Mouse (Mus musculus): ENCODE data around the gene Reep3. TPM values are rescaled to one million over a fixed set of nuclear protein-coding genes. Genes with fewer than 3 reads are reported as not detected.
"Not testable (repeated sequence)": the region's sequence is repeated elsewhere in the genome, so short reads cannot be mapped to it uniquely, and the experiment has no call there.

Reep3 gene
- 10 to 100 TPM; 44.7 to 46.3 TPM for total RNA-seq (2021)
- long read RNA-seq, experiment 1, full-length matches to known transcripts, result 27 of 34 reads
- long read RNA-seq, experiment 1, partial matches to known transcripts, result 3 of 34 reads
- long read RNA-seq, experiment 1, other reads (novel, unspliced or antisense), result 4 of 34 reads
- long read RNA-seq, experiment 2, full-length matches to known transcripts, result 7 of 9 reads
- long read RNA-seq, experiment 2, partial matches to known transcripts, result 0 of 9 reads
- long read RNA-seq, experiment 2, other reads (novel, unspliced or antisense), result 2 of 9 reads

DNA sequence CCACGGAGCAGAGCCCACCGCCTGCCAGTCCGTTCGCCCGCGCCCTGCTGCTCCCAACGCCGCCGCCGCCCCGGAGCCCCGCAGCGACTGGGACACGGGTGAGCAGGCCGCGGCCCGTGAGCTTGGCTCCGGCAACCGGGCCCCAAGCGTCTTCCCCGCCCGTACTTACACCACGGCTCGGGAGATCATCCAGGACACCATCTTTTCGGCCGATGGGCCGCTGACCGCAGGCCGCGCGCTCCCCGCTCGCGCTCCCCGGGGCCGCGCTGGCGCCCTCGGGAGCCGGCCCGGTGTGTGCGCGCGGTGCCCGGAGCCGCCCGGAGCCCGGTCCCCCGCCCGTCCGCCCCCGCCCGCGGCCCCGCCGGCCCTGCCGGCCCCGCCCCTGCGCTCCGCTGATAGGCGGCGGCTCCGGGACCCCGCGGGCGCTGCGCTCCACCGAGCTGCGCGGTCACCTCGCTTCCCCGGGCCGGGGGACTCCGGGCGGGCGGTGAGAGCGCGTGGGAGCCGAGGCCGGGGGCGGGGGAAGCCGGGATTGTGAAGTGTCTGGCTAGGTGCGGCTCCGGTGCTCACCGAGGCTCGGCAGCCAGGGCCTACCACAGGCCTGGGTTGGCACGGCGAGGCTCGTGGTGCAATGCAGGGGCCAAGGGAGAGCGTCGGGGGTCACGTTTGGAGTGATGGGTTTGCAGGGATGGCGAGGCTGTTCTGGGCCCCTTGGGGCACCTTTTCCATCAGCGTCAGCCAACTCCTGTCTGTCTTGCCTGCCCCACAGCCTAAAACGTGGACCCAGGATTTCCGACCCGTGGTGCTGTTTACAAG, at the start of gene Reep3:
Gene Reep3, minus strand, starts transcription at position 325 of the 816 bp plus-strand sequence.
- DNase-seq, result peak; percentile 84 to 91

DNA sequence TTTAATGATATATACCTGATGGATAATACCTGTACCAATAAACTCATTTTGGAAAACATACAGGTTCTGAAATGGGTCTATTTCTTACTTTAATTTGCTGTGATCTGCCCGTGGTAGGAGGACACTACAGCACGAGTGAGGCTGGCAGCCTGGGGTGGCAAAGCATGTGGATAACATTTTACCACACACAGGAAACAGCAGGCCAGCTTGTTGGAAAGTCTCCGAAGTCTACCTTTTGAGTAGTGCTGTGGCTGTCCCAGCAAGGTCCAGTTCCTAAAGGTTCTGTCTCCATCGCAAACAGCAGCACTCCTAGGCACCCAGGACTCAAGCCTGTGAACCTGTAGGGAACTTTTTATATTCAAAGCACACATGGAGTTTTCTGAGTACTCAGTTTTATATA, 48.9 kb upstream of the Reep3 start:
- no peak for DNase-seq

DNA sequence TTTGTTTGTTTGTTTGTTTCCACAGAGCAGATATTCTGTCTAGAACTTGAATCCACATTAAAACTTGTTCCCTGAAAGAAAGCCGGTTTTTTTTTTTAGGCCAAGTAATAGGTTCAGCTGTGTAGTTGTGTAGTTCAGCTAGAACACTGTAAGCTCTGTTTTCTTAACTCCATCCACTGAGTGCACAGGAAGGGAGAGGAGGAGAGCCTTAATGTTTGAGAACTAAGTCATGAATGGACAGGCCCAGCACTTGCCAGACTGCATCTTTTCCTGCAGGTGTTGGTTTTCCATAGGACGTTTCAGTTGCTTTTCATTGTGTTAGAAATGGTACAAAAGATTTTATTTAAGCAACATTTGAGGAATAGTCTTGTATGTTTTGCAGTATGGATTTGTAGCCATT, 47.5 kb upstream of the Reep3 start:
- no peak for DNase-seq

DNA sequence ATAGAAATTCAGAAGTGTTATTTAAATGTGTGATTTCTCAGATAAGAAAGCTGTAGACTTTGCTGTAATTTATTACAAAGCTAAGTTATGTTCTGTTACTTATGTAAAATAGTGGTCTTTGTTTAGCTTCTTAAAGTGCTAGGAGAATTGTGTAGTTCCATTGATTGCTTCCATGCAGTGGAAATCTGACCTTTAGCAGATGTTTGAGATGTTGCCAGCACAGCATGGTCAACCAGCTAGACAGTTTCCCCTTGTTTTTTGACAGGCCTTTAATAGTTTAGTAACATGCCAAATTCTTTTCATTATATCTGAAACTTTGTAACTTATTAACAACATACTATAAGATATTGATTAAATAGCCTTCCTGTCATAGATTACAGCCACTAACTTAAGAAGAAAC, 46.9 kb upstream of the Reep3 start:
- DNase-seq, result peak; percentile 23 to 41

DNA sequence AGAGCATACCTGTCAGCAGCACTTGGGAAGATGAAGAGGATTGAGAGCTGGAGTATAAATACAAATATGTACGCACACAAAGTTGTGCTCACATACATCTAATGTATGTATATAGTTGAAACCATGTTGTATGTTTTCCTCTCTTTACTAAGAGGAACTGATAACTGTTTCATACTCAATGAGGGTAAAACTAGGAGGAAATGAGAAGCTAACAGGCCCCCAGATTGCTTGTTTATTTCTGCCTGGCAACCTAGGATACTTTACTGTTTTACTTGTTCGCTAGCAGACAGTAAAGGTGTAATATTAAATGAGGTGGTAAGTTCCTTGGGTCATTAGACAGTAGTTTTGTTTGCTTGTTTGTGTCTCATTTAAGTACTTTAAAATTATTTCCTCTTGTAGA, 40.7 kb upstream of the Reep3 start:
- no peak for DNase-seq

DNA sequence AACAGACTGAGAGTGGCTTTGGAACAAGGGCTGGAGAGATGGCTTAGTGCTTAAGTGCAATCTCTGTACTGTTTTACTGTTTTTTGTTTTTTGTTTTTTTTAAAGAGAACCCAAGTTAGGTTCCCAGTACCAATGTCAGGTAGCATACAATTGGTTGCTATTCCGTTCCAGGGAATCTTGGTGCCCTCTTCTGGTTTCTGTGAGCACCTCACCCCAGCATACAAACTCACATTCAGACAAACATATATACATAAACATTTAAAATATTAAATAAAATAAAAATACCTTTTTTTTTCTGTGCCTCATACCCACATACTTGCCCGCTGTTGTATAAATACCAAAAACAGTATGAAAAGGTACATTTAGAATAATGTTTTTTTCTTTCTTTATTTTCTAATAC, 37.6 kb upstream of the Reep3 start:
- no peak for DNase-seq

DNA sequence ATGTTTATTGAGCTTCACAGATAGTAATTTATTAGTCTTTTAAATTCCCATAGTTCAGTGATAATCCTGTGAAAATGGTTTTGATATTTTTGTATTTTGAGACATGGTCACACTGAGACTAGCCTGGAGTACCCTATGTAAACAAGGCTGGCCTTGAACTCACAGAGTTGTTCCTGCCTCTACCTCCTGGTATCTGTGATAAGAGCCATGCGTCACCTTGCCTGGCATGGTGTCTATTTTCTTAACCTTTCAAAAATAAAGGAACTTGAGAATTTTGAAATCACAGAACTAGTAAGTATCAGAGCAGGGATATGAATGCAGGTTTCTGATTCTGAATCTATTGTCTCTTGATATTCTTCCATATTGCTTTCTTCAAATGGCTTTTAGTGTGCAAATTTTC, 35.0 kb upstream of the Reep3 start:
- peak; percentile 47 to 57 for DNase-seq

DNA sequence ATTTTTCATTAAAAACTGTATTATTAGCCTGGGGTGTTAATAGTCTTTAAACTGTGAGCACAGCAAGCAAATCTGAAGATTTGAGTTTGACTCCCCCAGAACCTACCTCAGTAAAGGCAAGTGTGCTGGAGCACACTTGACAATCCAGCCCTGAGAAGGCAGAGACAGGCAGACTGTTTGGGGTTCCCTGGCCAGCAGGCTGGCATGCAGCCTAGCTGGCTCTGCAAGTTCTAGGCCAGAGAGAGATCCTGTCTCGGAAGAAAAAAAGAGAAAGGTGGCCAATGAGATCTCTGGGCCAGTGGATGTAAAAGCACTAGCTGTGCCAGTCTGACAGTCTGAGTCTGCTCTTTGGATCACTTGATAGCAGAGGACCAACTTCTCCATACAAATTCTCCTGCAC, 32.8 kb upstream of the Reep3 start:
- DNase-seq, result peak in 1 of 2 experiments; percentile 43

DNA sequence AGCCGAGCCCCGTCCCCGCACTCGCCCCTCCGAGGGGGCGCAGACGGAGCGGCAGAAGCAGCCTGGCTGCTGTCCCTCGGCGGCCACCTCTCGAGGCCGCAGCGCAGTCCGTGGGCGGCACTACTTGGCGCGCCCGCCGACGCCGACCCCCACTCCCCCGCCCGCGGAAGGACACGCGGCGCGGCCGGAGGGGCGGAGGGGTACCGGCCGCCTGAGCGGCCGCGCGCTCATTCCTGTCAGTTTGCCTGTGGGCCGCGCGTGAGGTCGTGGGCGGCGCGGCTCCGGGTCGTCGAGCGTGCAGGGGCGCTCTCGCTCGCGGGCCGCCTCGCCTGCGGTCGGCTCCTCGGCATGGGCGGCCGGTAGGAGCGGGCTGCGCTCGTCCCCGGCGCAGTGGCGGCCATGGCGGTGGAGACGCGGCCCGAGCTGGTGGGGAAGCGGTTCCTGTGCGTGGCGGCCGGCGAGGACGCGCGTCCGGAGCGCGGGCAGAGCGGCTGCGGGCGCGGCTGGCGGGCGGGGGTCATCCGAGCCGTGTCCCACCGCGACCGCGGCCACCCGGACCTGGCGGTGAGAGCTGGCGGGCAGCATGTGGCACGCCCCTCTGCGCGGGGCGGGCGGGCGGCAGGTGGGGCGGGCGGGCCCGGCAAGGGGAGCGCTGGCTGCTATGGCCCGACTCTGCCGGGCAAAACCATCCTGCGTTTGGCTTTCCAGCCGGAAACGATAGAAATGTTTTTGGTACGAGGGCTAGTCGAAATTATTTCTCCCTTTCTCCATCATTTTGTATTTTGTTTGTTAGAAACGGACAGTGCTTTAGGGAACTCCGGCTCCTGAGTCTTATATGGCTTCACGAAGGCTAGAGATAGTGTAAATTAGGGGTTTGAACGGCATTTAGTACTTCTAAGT, 30.4 kb upstream of the Reep3 start:
- DNase-seq, result peak; percentile 53 to 67

DNA sequence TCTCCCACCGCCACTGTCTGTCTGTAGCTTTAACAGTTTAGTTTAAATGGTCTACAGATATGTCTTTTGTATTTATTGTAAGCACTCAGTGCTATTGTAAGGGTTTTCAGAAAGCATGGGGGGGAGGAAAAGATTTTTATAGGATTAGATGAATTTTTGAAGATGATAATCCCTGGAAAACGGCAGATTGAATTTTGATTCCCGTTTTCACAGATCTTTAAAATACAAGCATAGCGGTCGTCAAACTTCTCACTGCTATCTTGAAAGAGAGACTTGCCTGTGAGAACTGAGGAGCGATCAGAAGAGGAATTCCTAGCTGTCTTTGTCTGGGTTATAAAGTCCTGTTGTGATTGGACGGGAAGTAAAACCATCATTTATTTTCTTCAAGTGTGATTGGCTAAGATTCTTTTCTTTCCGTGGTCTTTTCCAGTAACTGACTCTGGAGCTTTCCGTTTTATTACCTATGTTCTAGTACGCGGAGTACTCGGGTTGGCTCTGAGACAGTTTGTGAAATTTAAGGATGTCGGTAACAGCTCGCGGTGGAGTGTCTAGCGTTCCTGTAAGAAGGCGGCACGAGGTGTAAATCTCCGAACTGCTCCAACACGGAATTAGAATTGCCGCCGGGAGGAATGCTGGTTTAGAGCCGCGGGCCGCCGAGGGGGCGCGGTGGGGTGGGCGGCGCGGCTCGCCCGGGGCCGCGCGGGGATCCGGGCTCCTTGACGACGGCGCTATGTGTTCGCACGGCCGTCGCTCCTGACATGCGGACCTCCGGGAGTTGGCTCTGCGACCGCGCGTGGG, 29.5 kb upstream of the Reep3 start:
- peak; percentile 32 to 55 for DNase-seq

DNA sequence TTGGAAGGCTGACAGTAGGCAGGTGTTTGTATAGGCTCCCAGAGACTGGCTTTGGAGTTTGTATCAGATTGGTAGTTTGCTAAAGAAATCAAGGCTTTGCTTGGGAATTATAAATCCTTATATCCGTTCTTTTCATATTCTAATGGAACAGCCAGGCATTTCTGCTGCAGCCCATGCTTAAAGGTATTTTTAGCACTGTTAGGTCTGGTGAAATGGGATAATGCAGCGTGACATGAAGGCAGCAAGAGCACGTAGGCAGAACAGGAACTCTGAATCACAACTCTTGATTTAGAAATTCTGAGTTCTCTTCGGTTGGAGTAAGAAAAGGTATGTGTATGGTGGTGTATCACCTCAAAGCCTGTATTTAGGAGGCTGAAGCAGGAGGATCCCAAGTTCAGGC, 27.4 kb upstream of the Reep3 start:
- DNase-seq, result no peak

DNA sequence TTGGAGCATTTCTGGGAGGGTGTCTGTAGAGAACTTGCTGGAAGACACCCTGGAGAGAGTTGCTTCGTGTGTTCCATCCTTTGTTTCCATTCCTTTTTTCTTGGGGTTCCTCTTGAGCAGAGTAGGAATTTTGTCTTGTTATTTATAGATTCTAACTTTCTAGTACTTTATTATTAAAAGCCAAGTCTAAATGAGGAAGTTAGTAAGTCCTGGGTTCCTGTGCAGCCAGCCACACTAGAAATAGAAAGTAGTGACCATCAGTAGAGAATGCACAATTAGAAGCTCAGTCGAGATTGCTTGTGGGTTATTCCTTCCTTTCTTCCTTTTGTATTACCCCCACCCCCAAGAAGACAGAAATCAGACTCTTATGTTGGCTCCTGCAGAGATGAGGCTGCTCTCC, 27.0 kb upstream of the Reep3 start:
- no peak for DNase-seq

DNA sequence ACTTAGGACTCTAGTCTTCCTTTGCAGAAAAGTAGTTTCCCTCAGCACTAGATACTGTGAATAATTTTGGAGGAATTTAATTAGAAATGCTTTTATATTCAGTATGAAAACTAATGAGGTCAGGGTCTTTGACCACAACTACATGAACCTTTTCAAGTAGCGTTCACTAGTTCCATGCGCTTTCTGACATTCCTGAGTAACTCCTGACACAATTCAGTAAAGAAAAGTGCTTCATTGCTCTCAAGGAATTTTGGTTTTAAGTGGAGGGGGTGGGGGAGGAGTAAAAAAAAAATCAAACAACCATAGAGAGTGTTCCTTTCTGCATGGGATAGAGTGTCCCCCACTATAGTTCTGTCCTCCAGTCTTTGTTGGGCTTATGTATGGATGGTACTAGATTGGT, 23.9 kb upstream of the Reep3 start:
- DNase-seq, result no peak

DNA sequence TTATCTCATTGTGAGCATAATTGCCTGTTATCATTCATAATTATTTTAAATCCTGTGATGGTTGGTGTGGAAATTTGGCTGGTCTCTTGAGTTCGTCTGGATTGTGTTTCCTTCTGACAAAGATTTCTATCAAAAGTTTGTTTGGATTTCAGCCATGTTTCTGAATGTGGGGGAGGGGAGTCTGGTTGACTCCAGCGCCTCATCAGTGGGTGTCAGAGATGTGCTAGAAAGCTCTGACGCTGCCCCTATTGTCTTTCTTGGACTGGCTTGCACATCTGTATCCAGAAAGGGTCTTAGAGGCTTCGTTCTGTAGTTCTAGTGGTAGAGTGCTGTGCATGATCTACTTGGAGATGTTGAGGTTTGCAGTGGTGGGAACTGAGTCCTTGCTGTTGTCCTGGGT, 23.4 kb upstream of the Reep3 start:
- DNase-seq, result no peak

DNA sequence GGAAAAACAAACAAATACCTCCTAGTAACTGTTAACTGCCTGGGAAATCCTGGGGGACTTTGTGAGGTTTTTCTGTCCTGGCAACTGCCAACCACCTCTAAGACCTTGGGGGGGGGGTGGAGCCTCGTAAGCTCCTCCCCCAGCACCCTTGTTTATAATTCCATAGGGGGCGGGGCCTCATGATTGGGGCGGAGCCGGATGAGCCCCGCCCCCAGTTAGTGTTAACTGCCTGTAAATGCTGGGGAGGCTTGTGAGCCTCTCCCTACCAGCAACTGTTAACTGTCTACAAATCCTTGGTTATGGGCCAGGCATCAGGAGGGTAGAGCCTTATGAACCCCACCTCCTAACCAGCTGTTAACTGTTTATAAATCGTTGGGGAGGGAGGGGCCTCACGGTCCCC, 22.5 kb upstream of the Reep3 start:
- DNase-seq, result no peak

DNA sequence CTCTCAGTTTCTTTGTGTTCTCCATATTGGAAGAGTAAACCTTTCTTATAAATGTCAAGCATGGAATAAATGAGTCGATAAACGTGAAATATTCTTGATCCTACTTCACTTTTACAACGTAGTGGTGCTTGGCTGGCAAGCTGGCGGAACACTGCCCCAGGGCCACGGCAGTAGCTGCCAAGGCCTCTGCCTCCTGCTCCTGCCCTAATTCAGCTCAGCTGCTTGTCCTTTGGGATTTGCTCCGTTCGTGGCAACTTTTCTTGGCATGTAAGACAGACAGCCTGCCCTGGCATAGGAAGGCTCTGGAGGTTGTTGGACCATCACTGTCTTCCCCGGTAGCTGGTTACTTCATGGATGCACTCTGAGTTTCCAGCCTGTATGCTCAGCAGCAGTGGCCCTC, 19.5 kb upstream of the Reep3 start:
- peak; percentile 77 to 80 for DNase-seq

DNA sequence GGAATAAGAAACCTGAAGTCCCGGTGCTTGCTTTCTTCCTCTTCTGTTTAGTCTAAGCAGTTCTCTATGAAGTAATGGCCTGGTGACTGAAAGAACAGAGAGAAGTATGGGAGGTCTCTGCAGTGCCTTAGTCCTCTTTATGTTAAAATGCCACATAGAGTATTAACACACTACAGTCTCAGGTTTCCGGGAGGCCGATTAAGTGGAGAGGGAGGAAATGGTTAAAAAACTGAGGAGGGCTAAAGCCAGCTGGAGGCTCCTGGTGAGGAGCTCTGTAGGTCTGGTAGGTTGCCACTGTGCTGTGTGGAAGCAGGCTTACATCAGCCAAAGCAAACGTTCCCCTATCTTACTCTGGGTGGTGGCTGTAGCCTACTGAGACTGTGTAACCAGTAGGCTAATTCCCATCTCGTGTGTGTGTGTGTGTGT, 18.9 kb upstream of the Reep3 start:
- no peak for DNase-seq

DNA sequence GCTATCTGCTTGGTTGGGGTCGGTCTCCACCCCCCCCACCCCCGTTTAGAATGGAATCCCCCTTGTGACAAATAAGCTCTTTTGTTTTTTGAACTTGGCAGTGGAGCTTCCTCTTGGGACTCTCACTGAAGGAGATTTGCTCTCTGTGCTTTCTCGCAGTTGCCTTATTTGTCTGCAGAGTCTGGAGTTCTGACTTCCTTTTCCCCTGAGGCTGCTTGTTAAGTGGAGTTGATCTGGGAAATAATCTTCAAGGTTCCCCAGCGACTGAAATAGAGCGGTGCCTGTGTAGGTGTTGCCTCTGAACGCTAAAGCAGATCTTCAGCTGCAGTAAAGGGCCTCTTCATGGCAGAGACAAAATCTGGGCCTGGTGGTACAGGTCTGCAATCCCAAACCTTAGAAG, 18.4 kb upstream of the Reep3 start:
- DNase-seq, result no peak

DNA sequence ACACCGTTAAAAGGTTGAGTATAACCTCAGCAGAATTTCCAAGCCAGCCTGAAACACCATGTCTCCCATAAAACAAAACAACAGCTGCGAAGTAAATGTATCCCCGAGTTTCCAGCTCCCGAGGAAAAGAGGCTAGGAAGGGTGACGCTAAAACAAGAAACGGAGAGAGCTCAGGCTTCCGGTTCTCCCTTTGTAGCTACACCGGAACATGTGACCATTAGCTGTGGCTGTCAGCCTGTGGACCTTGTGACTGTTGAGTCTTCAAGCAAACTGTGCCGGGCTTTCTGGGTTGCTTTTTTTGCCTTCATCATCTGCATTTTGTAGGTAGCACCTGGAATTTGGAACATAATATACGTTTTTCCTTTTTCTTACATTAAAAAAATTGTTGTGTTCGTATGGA, 17.1 kb upstream of the Reep3 start:
- no peak for DNase-seq

DNA sequence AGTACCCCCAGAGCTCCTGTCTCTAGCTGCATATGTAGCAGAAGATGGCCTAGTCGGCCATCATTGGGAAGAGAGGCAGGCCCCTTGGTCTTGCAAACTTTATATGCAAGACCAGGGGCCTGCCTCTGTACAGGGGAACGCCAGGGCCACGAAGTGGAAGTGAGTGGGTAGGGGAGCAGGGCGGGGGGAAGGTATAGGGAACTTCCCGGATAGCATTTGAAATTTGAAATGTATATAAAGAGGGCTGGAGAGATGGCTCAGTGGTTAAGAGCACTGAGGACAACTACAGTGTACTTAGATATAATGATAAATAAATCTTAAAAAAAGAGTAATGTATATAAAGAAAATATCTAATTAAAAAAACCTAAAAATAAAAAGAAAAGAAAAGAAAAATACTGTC, 16.2 kb upstream of the Reep3 start:
- not testable (repeated sequence) for DNase-seq

DNA sequence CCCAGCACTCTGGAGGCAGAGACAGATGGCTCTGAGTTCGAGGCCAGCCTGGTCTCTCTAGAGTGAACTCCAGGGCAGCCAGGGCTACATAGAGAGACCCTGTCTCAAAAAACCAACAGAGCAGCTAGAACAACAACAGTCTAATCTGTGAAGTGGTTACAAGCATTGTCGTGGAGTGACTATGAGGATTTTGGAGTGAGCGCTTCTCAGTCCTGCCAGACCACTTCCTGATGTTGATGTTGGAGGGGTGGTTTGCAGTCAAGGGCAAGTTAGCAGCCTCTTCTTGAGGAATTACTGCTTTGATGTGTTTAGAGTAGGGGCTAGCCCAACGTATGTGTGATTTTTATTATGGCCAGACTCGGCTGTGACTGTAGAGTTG, 15.0 kb upstream of the Reep3 start:
- DNase-seq, result no peak
